Comparison of ENCODE assay signal across 20 mouse cellular contexts in genomic region chr4:83398527-83398926, GRCm38 (mm10).
"Had no signal": no experiment of that assay in that cellular context is flagged by ENCODE, and none has a peak within 500 bp of the region (broad histone marks: within the 10 kb centered on the region; RNA-seq: fewer than 3 reads in every experiment).

No protein-coding gene starts in this region.

- H3K36me3 ChIP-seq: intestine, embryonic 15.5 days; kidney, embryonic 15.5 days; limb, embryonic 12.5 days; limb, embryonic 15.5 days; liver, embryonic 13.5 days; midbrain, embryonic 10.5 days; midbrain, embryonic 13.5 days; stomach, embryonic 15.5 days had no signal

- H3K4me1 ChIP-seq: intestine, embryonic 15.5 days; kidney, embryonic 15.5 days; limb, embryonic 12.5 days; limb, embryonic 15.5 days; midbrain, embryonic 10.5 days; midbrain, embryonic 13.5 days; stomach, embryonic 15.5 days had no signal

- H3K4me3 ChIP-seq: intestine, embryonic 15.5 days; kidney, embryonic 15.5 days; limb, embryonic 12.5 days; limb, embryonic 15.5 days; liver, embryonic 13.5 days; megakaryocyte, embryonic 14.5 days; midbrain, embryonic 10.5 days; midbrain, embryonic 13.5 days; stomach, embryonic 15.5 days had no signal

- H3K27me3 ChIP-seq: intestine, embryonic 15.5 days; kidney, embryonic 15.5 days; limb, embryonic 12.5 days; limb, embryonic 15.5 days; liver, embryonic 13.5 days; midbrain, embryonic 13.5 days; stomach, embryonic 15.5 days had no signal

- DNase-seq: kidney, adult 11 months; kidney, adult 8-10 months; kidney, postnatal 10 days; kidney, postnatal 36 days; left cerebral cortex, postnatal 4 days; liver, embryonic 13.5 days; lung, adult 2 months; lung, postnatal 36 days; right cerebral cortex, postnatal 25 days; spleen, adult 18-20 months; thymus, postnatal 4 days had no signal

- ATAC-seq: intestine, embryonic 15.5 days; lung, postnatal 0 days; midbrain, embryonic 13.5 days had no signal

- H3K27ac ChIP-seq: intestine, embryonic 15.5 days; kidney, embryonic 15.5 days; limb, embryonic 12.5 days; limb, embryonic 15.5 days; liver, embryonic 13.5 days; midbrain, embryonic 10.5 days; midbrain, embryonic 13.5 days; stomach, embryonic 15.5 days had no signal

- H3K4me2 ChIP-seq: intestine, embryonic 15.5 days; kidney, embryonic 15.5 days; limb, embryonic 12.5 days; limb, embryonic 15.5 days; liver, embryonic 13.5 days; midbrain, embryonic 13.5 days; stomach, embryonic 15.5 days had no signal

- H3K9me3 ChIP-seq: intestine, embryonic 15.5 days; kidney, embryonic 15.5 days; liver, embryonic 13.5 days; stomach, embryonic 15.5 days had no signal

- H3K9ac ChIP-seq: intestine, embryonic 15.5 days; kidney, embryonic 15.5 days; limb, embryonic 12.5 days; limb, embryonic 15.5 days; liver, embryonic 13.5 days; midbrain, embryonic 13.5 days; stomach, embryonic 15.5 days had no signal
